Mouse (Mus musculus): ENCODE data around the gene Slc4a2. TPM values are rescaled to one million over a fixed set of nuclear protein-coding genes. Genes with fewer than 3 reads are reported as not detected.
"Not testable (repeated sequence)": the region's sequence is repeated elsewhere in the genome, so short reads cannot be mapped to it uniquely, and the experiment has no call there.

The Slc4a2 gene
- polyA plus RNA-seq, 1 experiment from 2014 or later: 26.8 TPM

- Histone ChIP-seq H3K9me3 (no peaks in the 10 kb centered on the region), H3K27me3 (peaks cover 25% of the 10 kb centered on the region), H3K4me1 (replicated peaks) (peaks cover 45% of the 10 kb centered on the region), H3K4me3 (no peak overlapping the region), H3K4me2 (no peak overlapping the region), H3K27ac (replicated peaks) (no peak overlapping the region), H3K9ac (no peak overlapping the region), H3K36me3 (no peaks in the 10 kb centered on the region)
- no peak for ATAC-seq (ENCODE audit: low FRiP score, low read depth)
- 81% methylated on average over 10 of the region's 10 CpGs for WGBS
These were observed 37.6 kb upstream of the Slc4a2 start for GRCm38 (mm10) chr5:24385887-24386550.

GRCm38 (mm10) chr5:24387264-24388241, 36.1 kb upstream of the Slc4a2 start:
- peak overlapping the region; percentile 60 for H3K27ac ChIP-seq (replicated peaks)
- H3K27me3 ChIP-seq: peaks cover 25% of the 10 kb centered on the region

GRCm38 (mm10) chr5:24388246-24388915, 35.3 kb upstream of the Slc4a2 start:
- Histone ChIP-seq H3K9me3 (no peaks in the 10 kb centered on the region), H3K4me3 (peak overlapping the region; percentile 50), H3K4me1 (replicated peaks) (peaks cover 34% of the 10 kb centered on the region), H3K27ac (replicated peaks) (peak overlapping the region; percentile 60), H3K9ac (peak overlapping the region; percentile 50), H3K4me2 (peak overlapping the region; percentile 99), H3K27me3 (peaks cover 25% of the 10 kb centered on the region), H3K36me3 (no peaks in the 10 kb centered on the region)
- WGBS: 23% methylated on average over 26 of the region's 26 CpGs
- ATAC-seq (ENCODE audit: low FRiP score, low read depth): no peak

More at GRCm38 (mm10) chr5:24387264-24388241, 36.1 kb upstream of the Slc4a2 start:
- Histone ChIP-seq H3K36me3 (no peaks in the 10 kb centered on the region), H3K4me2 (peak overlapping the region; percentile 99), H3K4me1 (replicated peaks) (peaks cover 42% of the 10 kb centered on the region), H3K4me3 (peak overlapping the region; percentile 50), H3K9me3 (no peaks in the 10 kb centered on the region), H3K9ac (peak overlapping the region; percentile 50)
- under 1% methylated on average over 73 of the region's 73 CpGs for WGBS
- peak; percentile 44 for ATAC-seq (ENCODE audit: low FRiP score, low read depth)

GRCm38 (mm10) chr5:24389011-24389657, 34.5 kb upstream of the Slc4a2 start:
- Histone ChIP-seq H3K36me3 (no peaks in the 10 kb centered on the region), H3K9me3 (no peaks in the 10 kb centered on the region), H3K4me1 (replicated peaks) (peaks cover 28% of the 10 kb centered on the region), H3K27me3 (peaks cover 25% of the 10 kb centered on the region), H3K9ac (no peak overlapping the region), H3K4me3 (no peak overlapping the region), H3K27ac (replicated peaks) (no peak overlapping the region), H3K4me2 (no peak overlapping the region)
- ATAC-seq (ENCODE audit: low FRiP score, low read depth): no peak
- 59% methylated on average over 7 of the region's 7 CpGs for WGBS

- no peak for ATAC-seq (ENCODE audit: low FRiP score, low read depth)
- Histone ChIP-seq H3K36me3 (no peaks in the 10 kb centered on the region), H3K9ac (no peak overlapping the region), H3K4me3 (no peak overlapping the region), H3K9me3 (no peaks in the 10 kb centered on the region), H3K4me1 (replicated peaks) (peaks cover 23% of the 10 kb centered on the region), H3K4me2 (no peak overlapping the region), H3K27me3 (peaks cover 25% of the 10 kb centered on the region), H3K27ac (replicated peaks) (no peak overlapping the region)
- WGBS: 88% methylated on average over 4 of the region's 4 CpGs
These were observed 34.0 kb upstream of the Slc4a2 start for GRCm38 (mm10) chr5:24389658-24390020.

- H3K4me2 ChIP-seq: no peak within 1 kb of the TSS
- H3K9ac ChIP-seq: no peak within 1 kb of the TSS
- 78% methylated on average over 4 of the region's 7 CpGs for WGBS
- H3K36me3 ChIP-seq: no peaks in the 10 kb centered on the region
- no peak for ATAC-seq (ENCODE audit: low FRiP score, low read depth)
- peaks cover 27% of the 10 kb centered on the region for H3K4me1 ChIP-seq (replicated peaks)
- no peak within 1 kb of the TSS for H3K27ac ChIP-seq (replicated peaks)
- H3K4me3 ChIP-seq: no peak within 1 kb of the TSS
- H3K9me3 ChIP-seq: no peaks in the 10 kb centered on the region
- H3K27me3 ChIP-seq: peaks cover 13% of the 10 kb centered on the region
These were observed 31.8 kb upstream of the Slc4a2 start, which contains the start of gene Atg9b for GRCm38 (mm10) chr5:24391864-24392263. Atg9b (minus strand) TSS chr5:24392143.

GRCm38 (mm10) chr5:24392724-24393123, 30.9 kb upstream of the Slc4a2 start:
- no peaks in the 10 kb centered on the region for H3K36me3 ChIP-seq
- no peak overlapping the region for H3K4me2 ChIP-seq
- no peak overlapping the region for H3K9ac ChIP-seq
- H3K4me1 ChIP-seq (replicated peaks): peaks cover 19% of the 10 kb centered on the region
- no peaks in the 10 kb centered on the region for H3K9me3 ChIP-seq
- H3K4me3 ChIP-seq: no peak overlapping the region
- peaks cover 12% of the 10 kb centered on the region for H3K27me3 ChIP-seq
- 80% methylated on average over 7 of the region's 7 CpGs for WGBS
- no peak for ATAC-seq (ENCODE audit: low FRiP score, low read depth)
- no peak overlapping the region for H3K27ac ChIP-seq (replicated peaks)

GRCm38 (mm10) chr5:24393392-24393997, 30.1 kb upstream of the Slc4a2 start, which contains the start of gene Abcb8:
Abcb8 (plus strand) TSS chr5:24393663.
- Histone ChIP-seq H3K27ac (replicated peaks) (peak within 1 kb of the TSS; percentile 92), H3K36me3 (no peaks in the 10 kb centered on the region), H3K9me3 (no peaks in the 10 kb centered on the region), H3K9ac (peak within 1 kb of the TSS; percentile 50), H3K4me2 (peak within 1 kb of the TSS; percentile 60), H3K4me3 (peak within 1 kb of the TSS; percentile 60), H3K4me1 (replicated peaks) (peaks cover 11% of the 10 kb centered on the region), H3K27me3 (peaks cover 10% of the 10 kb centered on the region)
- WGBS: 22% methylated on average over 7 of the region's 7 CpGs
- no peak for ATAC-seq (ENCODE audit: low FRiP score, low read depth)

- peaks cover 8% of the 10 kb centered on the region for H3K4me1 ChIP-seq (replicated peaks)
- peak overlapping the region; percentile 60 for H3K4me3 ChIP-seq
- 1% methylated on average over 36 of the region's 36 CpGs for WGBS
- peak overlapping the region; percentile 50 for H3K9ac ChIP-seq
- H3K36me3 ChIP-seq: no peaks in the 10 kb centered on the region
- peaks cover 7% of the 10 kb centered on the region for H3K27me3 ChIP-seq
- no peaks in the 10 kb centered on the region for H3K9me3 ChIP-seq
- peak overlapping the region; percentile 92 for H3K27ac ChIP-seq (replicated peaks)
- peak; percentile 97 for ATAC-seq (ENCODE audit: low FRiP score, low read depth)
- peak overlapping the region; percentile 60 for H3K4me2 ChIP-seq
These were observed 29.3 kb upstream of the Slc4a2 start for GRCm38 (mm10) chr5:24394165-24394894.

GRCm38 (mm10) chr5:24396254-24396653, 27.4 kb upstream of the Slc4a2 start:
- WGBS: 95% methylated on average over 6 of the region's 6 CpGs
- ATAC-seq (ENCODE audit: low FRiP score, low read depth); H3K9ac ChIP-seq; H3K4me1 ChIP-seq (replicated peaks); H3K4me2 ChIP-seq; H3K9me3 ChIP-seq; H3K27me3 ChIP-seq; H3K36me3 ChIP-seq; H3K27ac ChIP-seq (replicated peaks); H3K4me3 ChIP-seq: not testable (repeated sequence)
